Mouse (Mus musculus) midbrain, embryonic 11.5 days (tissue): ENCODE measurements around the gene Mthfsd. TPM values are rescaled to one million over a fixed set of nuclear protein-coding genes. Genes with fewer than 3 reads are reported as not detected.
A peak's percentile ranks its signal among the peaks of the same experiment; 100 is the strongest.

Experiments used
- ATAC-seq: fragments of 200-750 bp; cut with Nextera tagmentation; 2 replicates; pipeline ENCODE4 v1.8.0; 2017; ENCODE audit warnings: moderate TSS enrichment, moderate library complexity; ENCODE audit not compliant: low FRiP score
- DNase-seq: peaks from one replicate; pipeline ENCODE4 v3.0.0; 2015; ENCODE audit warnings: low spot score; ENCODE audit errors: missing footprints
- H3K27ac ChIP-seq: fragments of 300-500 bp; sonication (generic); 2 replicates; pipeline ENCODE4 v1.5.1; 2014; ENCODE audit warnings: low read depth, low read length
- H3K27me3 ChIP-seq: fragments of 300-500 bp; sonication (generic); 2 replicates; pipeline ENCODE4 v1.6.1; 2014; ENCODE audit warnings: mild to moderate bottlenecking, low read length, moderate library complexity, mixed read lengths; ENCODE audit not compliant: control insufficient read depth, insufficient read depth
- H3K36me3 ChIP-seq: fragments of 300-500 bp; sonication (generic); 2 replicates; pipeline ENCODE4 v1.6.1; 2014; ENCODE audit warnings: mild to moderate bottlenecking, low read length, moderate library complexity, mixed read lengths; ENCODE audit not compliant: control insufficient read depth, insufficient read depth
- H3K4me1 ChIP-seq: fragments of 300-500 bp; sonication (generic); 2 replicates; pipeline ENCODE4 v1.6.1; 2014; ENCODE audit warnings: low read length; ENCODE audit not compliant: control insufficient read depth, insufficient read depth
- H3K4me2 ChIP-seq: fragments of 300-500 bp; sonication (generic); 2 replicates; pipeline ENCODE4 v1.6.1; 2014; ENCODE audit warnings: mild to moderate bottlenecking, moderate library complexity
- H3K4me3 ChIP-seq: fragments of 300-500 bp; sonication (generic); 2 replicates; pipeline ENCODE4 v1.5.1; 2014; ENCODE audit warnings: low read depth, low read length
- H3K9ac ChIP-seq: fragments of 300-500 bp; sonication (generic); 2 replicates; pipeline ENCODE4 v1.6.1; 2014; ENCODE audit warnings: low read length
- H3K9me3 ChIP-seq: fragments of 300-500 bp; sonication (generic); 2 replicates; pipeline ENCODE4 v1.6.1; 2016; ENCODE audit warnings: low read length; ENCODE audit not compliant: control insufficient read depth
- WGBS: fragments of 180-500 bp; shearing (Covaris S2); extraction: QIAGEN DNeasy Blood & Tissue Kit; methylation state at CpG from one replicate; pipeline ENCODE4 v1.1.7; 2014; 5-methylcytosine and 5-hydroxymethylcytosine counted together
- microRNA-seq: library from miRNA; unstranded; fragments of <30 nt; microRNA quantifications from one replicate; pipeline ENCODE4, GENCODE M21; 2017
- polyA plus RNA-seq: library from polyadenylated mRNA; unstranded; fragments of >200 nt; fragmentation: Nextera tagmentation; extraction: Ambion mirVana; gene quantifications from 2 replicates; pipeline ENCODE4 v1.2.1, GENCODE M21; 2014

Gene Mthfsd
- polyA plus RNA-seq, 1 experiment from 2014 or later, result 50.4 TPM

DNA sequence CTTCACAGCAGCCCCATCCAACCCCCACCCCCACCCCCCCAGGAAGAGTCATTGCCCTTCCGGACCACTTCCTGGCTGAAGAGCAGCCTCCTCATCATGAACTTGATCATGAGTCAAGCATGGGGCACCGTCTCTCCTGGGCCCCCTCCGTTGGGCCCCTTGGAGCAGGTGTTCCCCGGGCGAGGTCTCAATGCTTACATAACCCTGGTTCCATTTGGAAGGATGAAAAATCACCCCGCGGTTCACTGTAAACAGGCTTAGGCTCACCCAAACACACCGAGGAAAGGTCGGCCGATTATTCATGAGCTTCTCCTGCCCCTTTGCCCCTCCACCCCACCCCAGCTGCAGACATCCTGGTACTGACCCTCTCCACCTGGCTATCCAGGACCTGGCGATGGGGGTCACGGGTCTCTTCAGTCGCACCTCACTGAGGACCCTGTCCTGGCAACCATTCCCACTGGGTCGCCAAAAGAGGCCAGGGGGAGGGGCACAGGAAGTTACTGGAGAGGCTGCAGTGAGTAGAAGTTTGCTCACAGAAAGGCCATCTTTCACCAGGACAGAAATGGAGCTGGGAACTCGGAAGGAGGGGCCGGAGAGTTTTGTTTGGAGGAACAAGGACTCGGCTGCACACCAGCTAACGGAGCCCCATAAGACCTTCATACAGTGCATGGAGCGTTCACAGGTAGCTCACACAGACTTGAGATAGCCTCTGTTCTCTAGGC, 64.3 kb downstream of the Mthfsd start:
- ATAC-seq (no peak), DNase-seq (peak; percentile 65)
- H3K9me3 ChIP-seq, result no peaks in the 10 kb centered on the region
- no peak overlapping the region for H3K9ac ChIP-seq
- no peak overlapping the region for H3K4me2 ChIP-seq
- H3K4me3 ChIP-seq, result no peak overlapping the region
- H3K27ac ChIP-seq, result no peak overlapping the region
- no peaks in the 10 kb centered on the region for H3K36me3 ChIP-seq
- no peaks in the 10 kb centered on the region for H3K4me1 ChIP-seq
- no peaks in the 10 kb centered on the region for H3K27me3 ChIP-seq
- WGBS, result 69% methylated on average over 19 of the region's 19 CpGs

Small RNA genes lying within 50 kb of the gene (microRNA-seq; reads per million reads assigned to microRNA genes)
- gene Gm27530, result not detected

Other genes starting within 250 kb of the Mthfsd start
- 0.17 and 0.20 TPM in 2 replicates for gene Foxf1, start 24.0 kb downstream of the Mthfsd start, polyA plus RNA-seq
- gene Foxc2, start 7.8 kb upstream of the Mthfsd start, polyA plus RNA-seq, result 7.0 and 7.1 TPM in 2 replicates
- gene Foxl1, start 19.5 kb upstream of the Mthfsd start, polyA plus RNA-seq, result 0.46 and 0.79 TPM in 2 replicates